Mouse (Mus musculus) embryo, embryonic 11.5 days (tissue): Measurements from ENCODE around the gene Fbxo11.
"Not testable (repeated sequence)": the region's sequence is repeated elsewhere in the genome, so short reads cannot be mapped to it uniquely, and the experiment has no call there.

Experiments
- DNase-seq: peaks from one replicate; pipeline ENCODE4 v3.0.0-alpha.2; 2012; ENCODE audit warnings: low read depth, low spot score

Gene Fbxo11

GRCm38 (mm10) chr17:87963081-87964075 lies 101.7 kb downstream of the Fbxo11 start:
- DNase-seq: no peak

GRCm38 (mm10) chr17:87959931-87960330 lies 105.2 kb downstream of the Fbxo11 start:
- not testable (repeated sequence) for DNase-seq

GRCm38 (mm10) chr17:87959406-87959805 lies 105.7 kb downstream of the Fbxo11 start:
- DNase-seq: not testable (repeated sequence)

- no peak for DNase-seq
Observed at GRCm38 (mm10) chr17:87958283-87958682, 106.8 kb downstream of the Fbxo11 start.

- no peak for DNase-seq
Observed at GRCm38 (mm10) chr17:87957096-87957840, 107.8 kb downstream of the Fbxo11 start.

GRCm38 (mm10) chr17:87954618-87955124 lies 110.4 kb downstream of the Fbxo11 start:
- not testable (repeated sequence) for DNase-seq

- DNase-seq: peak; percentile 59
Observed at GRCm38 (mm10) chr17:87948965-87949584, 116.0 kb downstream of the Fbxo11 start.
